Mouse (Mus musculus): ENCODE results near the gene Tmem117.

The Tmem117 gene

DNA sequence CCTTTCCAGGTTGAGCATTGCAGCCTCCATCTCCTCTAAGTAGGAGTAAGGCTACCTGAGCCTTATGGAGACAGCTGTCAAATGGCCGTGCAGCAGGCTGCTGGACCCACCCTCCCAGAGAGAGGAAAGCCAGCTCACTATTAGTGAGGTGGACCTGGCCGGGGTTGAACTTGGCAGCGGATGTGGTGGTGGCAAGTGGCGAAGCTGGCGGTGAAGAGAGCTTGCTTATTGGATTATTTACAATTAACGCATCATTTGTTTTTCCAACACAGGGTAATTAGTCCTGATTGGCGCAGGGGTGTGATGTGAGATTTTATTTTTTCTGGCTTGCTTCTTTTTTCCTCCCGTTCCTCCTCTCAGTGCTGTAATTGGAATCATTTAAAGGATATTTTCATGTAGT, 19.4 kb downstream of the Tmem117 start:
- DNase-seq (ENCODE audit: low read depth, low spot score) = no peak

DNA sequence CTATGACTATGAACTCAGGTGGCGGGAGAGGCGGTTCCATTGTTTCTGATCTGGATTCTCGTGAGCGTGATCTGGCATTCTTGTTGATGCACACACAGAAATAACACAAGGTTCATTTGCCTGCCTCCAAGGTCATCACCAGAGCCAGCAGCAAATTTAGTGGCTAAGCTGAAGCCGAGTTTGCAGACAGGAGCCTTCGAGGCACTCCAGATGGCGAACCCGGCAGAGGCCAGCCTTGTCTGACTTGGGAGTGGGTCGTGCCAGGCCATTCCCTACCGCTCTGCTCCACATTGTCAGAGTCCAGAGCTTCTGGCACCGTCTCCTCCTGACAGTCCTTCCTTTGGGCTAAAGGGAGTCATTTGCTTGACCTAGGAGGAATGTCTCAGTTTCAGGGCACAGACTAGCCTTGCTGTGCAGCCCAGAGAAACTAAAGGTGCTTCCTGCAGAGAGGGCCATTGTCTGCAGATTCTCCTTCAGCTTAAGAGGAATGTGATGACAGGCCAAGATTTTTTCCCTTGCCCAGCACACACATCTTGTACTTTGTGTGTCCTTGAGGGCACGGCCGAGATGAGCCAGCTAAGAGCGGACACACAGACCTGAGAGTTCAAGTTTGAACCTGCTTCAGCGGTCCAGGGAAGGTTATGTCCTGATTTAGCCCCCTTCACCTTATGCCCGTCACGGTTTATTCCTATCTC, 20.2 kb downstream of the Tmem117 start:
- no peak for DNase-seq (ENCODE audit: low read depth, low spot score)

DNA sequence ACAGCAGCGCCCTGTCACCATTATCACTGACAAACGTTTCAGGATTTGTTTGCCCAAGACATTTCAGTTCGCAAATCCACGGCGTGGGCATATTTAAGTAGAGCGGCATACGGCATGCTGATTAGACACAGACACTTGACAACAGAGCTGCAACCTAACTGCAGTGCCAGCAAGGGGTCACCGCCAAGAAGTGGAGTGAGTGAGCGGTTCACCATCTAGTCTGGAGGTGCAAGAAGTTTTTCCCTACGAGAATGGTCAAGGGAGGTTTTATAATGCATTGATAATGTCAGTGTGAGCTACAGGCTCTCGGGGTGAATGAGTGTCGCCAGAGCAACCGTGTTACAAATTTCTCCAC, 20.7 kb downstream of the Tmem117 start:
- no peak for DNase-seq (ENCODE audit: low read depth, low spot score)

DNA sequence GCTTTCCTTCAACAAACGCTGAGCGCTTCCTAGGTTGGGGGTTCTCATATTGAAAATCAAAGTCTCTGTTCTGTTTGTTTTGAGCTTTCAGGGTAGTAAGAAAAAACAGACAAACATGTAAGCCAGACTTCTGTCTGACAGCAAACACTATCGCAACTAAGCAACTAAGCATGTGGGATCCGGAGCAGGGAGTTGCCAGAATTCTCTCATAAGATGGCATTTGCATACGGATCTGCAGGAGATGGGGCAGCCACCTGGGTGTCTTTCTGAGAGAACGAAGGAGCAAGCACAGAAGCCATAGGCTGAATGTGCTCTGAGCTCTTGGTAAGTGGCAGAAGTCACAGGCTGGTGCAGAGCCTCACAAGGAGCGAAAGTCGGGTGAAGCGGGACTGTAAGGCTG, 22.3 kb downstream of the Tmem117 start:
- no peak for DNase-seq (ENCODE audit: low read depth, low spot score)

DNA sequence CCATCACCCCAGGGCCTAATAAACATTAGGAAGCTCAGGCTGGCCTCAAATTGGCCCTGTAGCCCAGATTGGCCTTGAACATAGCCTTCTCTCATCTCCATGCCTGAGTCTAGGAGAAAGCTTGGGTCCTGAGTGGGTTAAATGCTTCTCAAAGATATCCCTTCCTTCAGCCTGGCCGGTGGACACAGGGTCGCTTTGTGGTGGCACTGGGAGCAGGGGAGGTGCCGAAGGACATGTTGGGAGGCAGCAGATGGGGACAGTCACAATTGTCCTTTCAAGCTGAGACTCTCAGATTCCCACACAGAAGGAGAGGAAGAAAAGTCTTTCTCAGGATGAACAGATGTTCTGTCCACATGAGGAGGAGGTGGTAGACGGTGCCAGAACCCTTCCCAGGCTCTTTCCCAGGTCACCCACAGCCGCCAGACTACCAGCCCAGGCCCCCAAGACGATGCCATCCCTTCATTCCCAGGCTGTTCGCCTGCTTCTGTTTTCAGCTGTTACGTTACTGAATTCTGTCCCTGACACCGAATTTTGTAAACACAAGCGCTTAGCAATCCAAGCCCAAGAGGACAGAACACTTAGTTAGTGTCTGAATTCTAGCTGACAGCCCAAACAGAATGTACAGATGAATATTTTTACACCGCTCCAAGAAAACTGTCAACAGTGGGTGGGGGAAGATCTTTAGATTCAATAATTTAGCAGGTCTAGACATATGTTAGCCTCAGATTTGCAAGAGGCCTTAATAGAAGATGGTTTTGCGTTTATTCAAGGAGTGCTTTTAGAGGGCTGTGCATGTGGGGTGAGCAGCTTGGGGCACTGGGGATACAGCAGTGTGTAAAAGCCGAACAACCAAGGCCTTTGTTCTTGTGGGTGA, 23.2 kb downstream of the Tmem117 start:
- DNase-seq (ENCODE audit: low read depth, low spot score) = no peak

DNA sequence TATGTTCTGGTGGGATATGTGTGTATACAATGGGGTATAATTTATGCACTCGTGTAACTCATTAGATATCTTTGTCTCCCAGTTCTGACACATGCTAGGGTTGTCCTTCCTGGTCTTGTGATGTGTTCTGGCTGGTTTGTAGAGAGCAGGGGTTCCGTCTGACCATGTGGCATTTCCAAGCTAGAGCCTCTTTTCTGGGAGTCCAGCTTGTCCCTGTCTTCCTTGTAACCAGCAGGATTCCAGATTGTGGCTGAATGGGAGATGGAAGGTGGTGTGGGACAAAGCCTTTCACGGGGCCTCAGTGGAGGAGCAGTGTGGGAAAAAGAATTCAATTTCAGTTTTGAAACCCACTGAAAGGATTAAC, 23.8 kb downstream of the Tmem117 start:
- no peak for DNase-seq (ENCODE audit: low read depth, low spot score)

DNA sequence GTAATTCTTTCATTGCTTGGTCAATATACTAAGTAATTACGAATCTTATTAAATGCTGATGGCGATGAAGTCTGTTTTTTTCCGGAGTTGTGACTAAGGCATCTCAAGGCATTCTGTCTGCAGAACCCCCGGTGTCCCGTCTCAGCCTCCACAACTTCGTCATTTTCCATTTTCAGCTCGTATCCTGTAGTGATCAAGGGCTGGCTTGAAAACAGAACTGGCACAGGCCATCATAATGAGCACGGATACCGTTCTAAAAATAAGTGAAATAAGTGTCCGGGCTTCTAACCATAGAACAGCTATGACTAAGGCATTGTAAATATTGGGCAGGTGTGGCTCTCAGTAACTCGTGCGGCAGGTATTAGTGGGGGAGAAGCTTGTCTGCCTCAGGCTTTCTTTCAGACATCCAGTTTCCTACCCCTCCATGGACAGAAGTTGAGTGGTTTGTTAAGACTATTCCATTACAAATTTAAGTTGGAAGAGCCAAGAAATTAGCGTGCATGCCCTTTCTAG, 26.8 kb downstream of the Tmem117 start:
- no peak for DNase-seq (ENCODE audit: low read depth, low spot score)

DNA sequence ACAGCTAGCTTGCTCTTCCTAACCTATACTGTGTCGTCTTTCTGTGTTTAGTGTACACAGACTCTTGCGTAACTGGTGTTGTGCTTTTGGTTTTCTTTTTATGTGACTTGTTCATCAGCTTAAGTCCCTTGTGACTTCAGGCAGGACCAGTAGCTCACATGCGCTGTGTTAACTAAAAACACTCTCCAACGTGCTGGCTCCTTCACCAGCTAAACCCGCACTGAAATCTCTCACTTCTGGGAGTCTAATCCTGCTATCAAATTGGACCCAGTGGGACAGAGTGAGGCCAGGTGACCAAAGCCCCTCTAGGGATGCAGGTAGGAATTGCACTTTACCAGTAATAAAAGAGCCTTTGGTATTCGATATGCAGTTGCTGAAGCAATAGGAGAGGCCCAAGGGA, 28.9 kb downstream of the Tmem117 start:
- DNase-seq (ENCODE audit: low read depth, low spot score) = no peak

DNA sequence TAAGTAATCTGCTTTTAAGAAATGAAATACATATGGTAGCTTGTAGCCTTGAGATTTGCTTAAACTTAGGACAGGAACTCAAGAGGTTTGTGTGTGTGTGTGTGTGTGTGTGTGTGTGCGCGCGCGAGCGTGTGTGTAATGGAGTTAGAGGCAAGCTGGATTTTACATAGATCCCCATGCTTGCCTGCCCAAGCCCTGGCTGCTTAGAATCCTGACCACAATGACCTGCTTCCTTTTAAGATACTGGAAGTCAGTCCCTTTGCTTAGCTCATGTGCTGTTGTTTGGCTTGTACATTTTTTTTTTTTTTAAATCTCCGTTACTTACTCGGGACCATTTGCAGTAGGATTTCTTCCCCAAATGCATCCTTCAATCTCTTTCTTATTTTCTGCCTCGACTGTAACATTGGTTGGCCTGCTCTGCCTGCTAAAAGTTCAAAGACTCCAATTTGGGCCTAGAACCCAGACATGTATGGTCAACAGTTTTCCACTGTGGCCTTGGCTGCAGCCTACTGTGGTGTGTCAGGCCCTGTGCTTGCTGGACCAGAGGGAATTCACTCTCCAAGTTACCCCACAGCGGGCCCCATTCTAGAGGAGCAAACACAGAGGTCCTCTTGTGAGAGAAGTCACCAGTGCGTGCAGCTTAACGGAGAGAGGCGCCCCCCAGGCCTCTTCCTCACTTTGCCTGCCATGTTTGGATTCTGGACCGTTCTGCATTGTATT, 29.5 kb downstream of the Tmem117 start:
- DNase-seq (ENCODE audit: low read depth, low spot score) = no peak

DNA sequence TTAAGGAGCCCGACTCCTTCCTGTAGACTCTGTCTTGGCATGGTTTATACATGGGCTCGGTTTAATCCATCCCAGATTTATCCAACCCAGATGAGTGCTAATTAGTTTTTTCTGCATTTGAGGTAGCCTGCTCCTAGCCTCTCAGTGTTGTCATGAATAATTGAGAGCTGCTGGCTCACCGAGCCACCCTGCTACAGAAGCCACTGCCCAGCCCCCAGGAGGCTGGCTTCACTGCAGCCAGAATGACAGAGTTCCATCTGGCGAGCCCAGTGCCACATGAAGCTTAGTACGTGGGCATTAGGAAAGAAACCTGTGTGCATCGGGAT, 30.0 kb downstream of the Tmem117 start:
- DNase-seq (ENCODE audit: low read depth, low spot score) = no peak

DNA sequence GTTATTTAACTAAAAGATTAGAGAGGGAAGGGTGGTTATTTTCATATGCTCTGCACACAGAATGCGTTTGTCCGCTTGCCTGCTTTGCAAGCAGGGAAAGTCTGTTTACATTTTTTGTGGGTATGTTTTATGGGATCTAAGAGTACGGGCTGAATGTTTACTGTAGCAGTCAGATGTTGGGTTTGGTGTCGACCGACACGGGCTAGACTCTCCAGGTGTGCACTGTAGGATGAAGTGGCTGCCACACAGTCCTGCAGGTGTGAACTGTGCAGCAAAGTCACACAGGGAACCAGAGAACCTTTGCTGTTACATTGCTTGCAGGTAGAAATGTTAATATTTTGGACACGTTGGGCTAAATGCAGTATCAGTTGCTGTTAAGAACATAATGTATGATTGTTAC, 31.9 kb downstream of the Tmem117 start:
- DNase-seq (ENCODE audit: low read depth, low spot score) = no peak

DNA sequence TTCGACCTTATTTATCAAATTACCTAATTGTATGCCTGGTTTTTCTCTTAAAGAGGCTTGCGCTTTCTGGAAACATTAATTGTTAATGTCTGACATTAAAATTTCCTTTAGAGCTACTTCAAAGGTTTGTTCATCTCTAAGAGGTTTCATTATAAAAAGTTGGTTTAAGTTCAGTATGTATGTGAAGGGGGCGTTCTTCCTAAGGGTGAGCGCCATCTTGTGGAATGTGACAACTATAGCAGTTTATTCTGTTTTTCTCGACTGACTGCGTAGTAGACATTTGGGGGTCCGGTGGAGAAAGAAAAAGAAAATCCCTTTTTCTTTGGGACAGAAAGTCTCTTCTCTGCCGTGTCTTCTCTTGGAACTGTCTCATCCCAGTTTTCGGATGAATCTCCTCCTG, 32.4 kb downstream of the Tmem117 start:
- DNase-seq (ENCODE audit: low read depth, low spot score) = no peak

DNA sequence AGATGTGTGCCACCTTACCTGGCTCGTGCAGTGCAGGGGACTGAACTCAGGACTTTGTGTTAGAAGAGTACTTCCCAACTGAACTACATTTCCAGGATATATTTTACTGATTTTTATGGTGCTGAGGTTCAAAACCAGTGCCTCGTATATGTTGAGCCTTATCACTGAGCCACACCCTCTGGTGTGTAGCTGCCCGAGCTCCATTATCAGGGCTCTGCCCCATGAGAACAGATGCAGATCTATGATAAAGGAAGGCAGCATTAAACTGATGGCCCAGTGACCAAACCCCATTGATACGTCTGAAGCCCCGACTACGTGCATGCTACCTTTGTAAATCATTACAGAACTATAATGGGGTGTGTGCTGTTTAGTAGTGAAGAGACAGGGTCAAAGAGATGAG, 35.6 kb downstream of the Tmem117 start:
- DNase-seq (ENCODE audit: low read depth, low spot score) = no peak

DNA sequence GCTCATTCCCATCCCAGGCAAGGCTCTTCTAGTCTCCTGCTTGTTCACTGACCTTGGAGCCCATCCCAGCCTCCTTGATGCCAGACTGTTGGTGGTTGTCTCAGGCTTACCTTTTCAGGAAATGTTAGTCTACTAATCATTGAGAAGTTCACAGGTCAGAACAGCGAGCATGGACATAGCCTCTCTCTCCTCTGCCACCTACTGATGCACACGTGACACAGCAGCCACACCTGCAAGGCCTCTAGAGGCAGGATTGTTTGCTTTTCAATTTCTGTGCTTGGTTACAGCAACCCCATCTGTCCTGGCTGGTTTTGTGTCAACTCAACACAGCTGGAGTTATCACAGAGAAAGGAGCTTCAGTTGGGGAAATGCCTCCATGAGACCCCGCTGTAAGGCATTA, 52.1 kb downstream of the Tmem117 start:
- no peak for DNase-seq (ENCODE audit: low read depth, low spot score)

DNA sequence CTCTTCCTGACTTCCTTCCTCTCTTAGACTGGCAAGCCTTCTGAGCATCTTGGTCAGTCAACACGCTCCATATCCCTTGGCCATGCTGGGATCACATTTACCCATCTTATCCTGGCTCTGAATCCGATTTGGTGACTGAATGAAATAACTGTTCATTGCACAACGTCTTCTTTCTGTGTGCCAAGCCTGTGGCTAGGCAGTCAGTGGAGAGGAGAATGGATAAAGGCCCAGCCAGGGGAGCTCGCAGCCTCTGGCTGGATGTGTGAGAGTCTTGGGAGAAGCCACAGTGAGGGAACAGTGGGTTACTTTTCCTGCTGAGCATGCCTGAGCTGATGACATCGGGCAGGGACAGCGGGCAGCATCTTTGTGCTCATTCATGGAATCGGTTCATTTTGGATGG, 55.2 kb downstream of the Tmem117 start:
- no peak for DNase-seq (ENCODE audit: low read depth, low spot score)

DNA sequence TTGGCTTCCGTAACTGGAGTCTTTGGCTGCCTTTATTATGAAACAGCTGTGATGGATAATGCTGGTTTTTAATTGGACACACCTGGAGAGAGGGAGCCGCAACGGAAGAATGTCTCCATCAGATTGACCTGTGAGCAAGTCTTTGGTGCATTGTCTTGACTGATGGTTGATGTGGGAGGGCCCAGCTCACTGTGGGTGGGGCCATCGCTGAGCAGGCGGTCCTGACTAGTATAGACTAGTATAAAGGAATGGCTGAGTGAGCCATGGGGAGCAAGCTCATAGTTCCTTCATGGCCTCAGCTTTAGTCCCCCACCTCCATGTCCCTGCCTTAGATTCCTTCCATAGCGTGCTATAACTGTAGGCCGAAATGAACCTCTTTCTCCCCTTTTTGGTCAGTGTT, 58.1 kb downstream of the Tmem117 start:
- no peak for DNase-seq (ENCODE audit: low read depth, low spot score)

DNA sequence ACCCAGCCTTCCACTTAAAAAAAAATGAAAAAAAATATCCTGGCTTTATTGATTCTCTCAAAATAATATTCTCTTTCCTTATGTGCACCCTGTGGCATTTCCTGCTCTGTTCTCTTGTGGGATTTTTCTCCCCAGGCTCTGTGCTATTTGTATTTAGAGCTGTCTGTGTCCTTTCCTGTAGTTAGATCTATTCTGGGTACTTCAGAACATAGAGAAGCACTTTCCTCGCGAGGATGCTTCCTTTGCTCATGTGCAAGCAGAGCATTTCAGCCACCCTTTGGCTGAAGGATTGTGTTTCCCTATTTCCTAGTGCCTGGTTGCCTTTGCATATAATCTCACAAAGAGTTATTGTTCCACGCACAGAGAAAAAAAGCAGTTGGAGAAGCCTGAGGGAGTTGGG, 58.6 kb downstream of the Tmem117 start:
- DNase-seq (ENCODE audit: low read depth, low spot score) = no peak

DNA sequence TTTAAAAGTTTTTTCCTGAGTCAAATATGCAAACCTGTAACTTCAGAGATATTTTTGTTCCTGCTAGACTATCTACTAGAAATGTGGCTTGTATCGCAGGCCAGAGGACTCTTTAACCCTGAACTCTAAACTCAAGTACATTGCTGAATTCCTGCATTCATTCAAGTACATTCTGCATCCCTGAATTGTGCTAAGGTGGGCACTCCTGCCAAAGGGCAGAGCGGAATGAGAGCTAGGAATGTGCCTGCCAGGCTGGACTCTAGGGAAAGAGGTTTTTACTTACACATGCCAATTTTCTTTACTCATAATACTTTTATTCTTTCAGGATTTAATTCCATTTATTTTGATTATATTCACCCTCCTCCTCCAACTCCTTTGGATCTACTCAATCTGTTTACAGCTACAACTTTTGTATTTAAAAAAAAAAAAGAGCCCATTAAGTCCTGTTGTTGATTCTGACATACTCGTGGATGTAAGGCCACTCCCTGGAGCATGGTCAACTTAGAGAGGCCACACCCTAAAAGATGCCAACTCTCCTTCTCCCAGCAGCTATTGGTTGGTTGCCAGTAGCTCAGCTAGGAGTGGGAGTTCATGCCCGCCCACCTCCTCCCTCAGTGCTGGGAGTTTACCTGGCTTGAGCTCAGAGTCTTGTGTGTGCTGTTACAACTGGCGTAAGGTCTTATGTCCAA, 60.3 kb downstream of the Tmem117 start:
- DNase-seq (ENCODE audit: low read depth, low spot score) = no peak

DNA sequence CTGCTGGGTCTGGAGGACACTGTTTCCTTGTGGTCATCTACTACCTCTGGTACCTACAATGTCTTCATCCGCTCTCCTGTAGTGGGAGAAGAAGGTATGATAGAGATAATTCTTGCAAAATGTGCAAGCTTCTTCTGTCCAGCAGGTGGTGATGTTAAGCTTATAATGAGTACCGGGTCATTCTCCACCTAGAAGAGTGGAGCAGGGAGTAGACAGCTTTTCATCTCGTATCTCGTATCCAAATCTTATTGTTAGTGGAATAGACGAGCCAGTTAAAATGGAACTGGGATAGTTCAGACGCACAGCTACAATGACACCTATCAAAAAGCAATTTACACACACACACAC, 60.8 kb downstream of the Tmem117 start:
- DNase-seq (ENCODE audit: low read depth, low spot score) = no peak

DNA sequence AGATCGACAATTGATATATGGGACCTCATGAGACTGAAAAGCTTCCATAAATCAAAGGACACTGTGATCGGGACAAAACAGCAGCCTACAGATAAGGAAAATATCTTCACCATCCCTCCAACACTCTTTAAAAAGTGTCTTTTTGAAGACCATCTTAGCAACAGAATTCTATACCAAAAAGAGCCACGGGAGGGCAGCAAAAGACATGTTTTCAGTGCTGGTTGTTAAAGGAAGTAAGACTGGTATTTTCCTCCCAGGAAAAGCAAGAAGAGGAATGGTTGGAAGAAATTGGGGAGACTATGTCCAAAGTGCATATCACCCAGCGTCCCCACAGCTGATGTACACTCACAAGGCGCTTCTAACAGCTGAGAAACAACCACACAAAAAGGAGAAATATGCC, 93.7 kb downstream of the Tmem117 start:
- DNase-seq (ENCODE audit: low read depth, low spot score) = peak; percentile 33

DNA sequence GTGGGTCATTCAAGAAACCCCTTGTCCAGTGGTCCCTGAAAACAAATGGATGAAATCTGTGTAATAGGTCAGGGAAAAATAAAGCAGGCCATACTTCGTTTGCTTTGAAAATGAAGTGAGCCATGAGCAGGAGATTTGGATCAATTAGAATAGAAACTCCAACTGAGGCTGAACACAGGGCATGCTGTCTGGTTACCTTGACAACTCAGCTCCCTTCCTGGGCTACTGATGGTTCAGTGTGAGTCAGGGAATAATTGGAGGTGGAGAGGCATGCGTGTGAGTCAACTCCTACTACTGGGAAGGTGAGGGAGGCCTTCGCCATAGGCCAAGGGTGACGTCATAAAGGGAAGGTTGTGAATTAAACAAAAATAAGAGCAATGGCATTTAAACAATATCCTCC, 103.1 kb downstream of the Tmem117 start:
- no peak for DNase-seq (ENCODE audit: low read depth, low spot score)

DNA sequence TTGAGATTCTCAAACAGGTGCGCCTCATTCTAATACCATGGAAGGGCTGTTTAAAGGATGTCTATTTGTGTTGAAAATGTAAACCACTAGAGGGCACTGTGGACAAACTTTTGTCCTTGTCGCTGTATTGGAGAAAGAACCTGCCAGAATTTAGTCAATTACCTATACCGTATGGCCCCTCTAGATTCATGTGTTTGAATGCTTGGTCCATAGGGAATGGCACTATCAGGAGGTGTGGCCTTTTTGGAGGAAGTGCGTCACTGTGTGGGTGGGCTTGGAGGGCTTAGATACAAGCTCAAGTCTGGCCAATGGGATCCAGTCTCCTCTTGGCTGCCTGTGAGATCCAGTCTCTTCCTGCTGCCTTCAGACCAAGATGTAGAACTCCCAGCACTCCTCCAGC, 140.2 kb downstream of the Tmem117 start:
- DNase-seq (ENCODE audit: low read depth, low spot score) = peak; percentile 29

Measured in retina, adult 2 months (tissue).